Mouse (Mus musculus): ENCODE data around the gene Pex16. TPM values are rescaled to one million over a fixed set of nuclear protein-coding genes. Genes with fewer than 3 reads are reported as not detected.
A peak's percentile ranks its signal among the peaks of the same experiment; 100 is the strongest.
"Not testable (repeated sequence)": the region's sequence is repeated elsewhere in the genome, so short reads cannot be mapped to it uniquely, and the experiment has no call there.

Gene Pex16
- polyA plus RNA-seq, 1 experiment = 81.9 TPM

DNA sequence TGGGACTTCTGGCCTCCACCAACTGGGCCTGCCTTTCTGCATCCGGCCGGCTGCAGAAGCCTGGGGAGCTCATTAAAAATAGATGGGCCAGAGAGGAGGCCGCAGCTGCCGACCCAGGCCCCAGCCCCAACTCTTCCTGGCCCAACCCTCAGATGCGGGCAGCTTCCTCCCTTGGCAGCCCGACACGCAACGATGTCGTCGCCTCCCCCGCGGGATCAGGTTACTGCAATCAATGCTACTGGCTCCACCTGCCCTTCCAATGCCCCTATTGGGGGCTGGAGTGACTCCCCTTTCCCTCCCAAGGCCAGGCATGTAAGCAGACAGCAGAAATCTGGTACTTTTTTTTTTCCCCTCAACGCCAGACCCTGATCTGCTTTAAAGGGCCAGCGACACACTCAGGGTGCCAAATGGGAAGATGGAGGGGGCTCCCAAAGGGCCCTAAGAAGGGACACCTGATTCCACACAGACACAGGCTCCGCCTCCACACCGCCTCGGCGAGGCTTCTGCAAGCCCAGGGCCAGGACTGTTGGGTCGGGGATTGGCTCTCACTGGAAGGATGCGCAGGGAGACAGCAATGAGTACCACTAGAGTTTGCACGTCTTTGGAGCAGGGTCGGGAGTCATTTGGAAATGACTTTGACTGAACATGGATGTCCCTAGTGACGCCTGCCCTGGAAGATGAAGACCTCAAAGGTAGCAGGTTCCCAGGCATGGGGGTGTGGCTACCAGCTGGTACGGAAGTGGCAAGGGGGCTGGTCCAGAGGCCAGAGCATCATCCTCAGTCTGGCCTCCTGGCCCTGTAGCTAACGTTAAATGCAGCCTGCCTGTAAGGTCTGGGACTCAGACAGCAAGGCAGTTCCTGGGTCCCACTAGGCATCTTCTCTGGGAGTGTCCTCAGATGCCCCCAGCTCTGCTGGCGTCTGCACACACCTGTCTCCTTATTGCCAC lies 18.1 kb downstream of the Pex16 start:
- H3K4me3 ChIP-seq (ENCODE audit: insufficient read depth, low read depth, low read length) = peak overlapping the region; percentile 34; the same call in 1 of the 2 replicates
- no peak overlapping the region for H3K27ac ChIP-seq (ENCODE audit: insufficient read depth, low read depth, low read length)
- H3K27me3 ChIP-seq (replicated peaks; ENCODE audit: control insufficient read depth, insufficient read depth, low read length) = no peaks in the 10 kb centered on the region
- H3K36me3 ChIP-seq (ENCODE audit: control insufficient read depth, insufficient read depth, low read length) = no peaks in the 10 kb centered on the region
- DNase-seq = no peak
- WGBS = 18% methylated on average over 26 of the region's 26 CpGs
- no peaks in the 10 kb centered on the region; the same call in 1 of the 2 replicates for H3K4me1 ChIP-seq (ENCODE audit: control insufficient read depth, insufficient read depth, low read length)
- TF ChIP-seq POLR2A (IDR thresholded peaks at IDR 0.05; ENCODE audit: low read depth, low read length) = no peak
- TF ChIP-seq CTCF (conservative IDR thresholded peaks at IDR 0.05; ENCODE audit: insufficient read depth, insufficient read length, low read depth, low read length) = no peak

DNA sequence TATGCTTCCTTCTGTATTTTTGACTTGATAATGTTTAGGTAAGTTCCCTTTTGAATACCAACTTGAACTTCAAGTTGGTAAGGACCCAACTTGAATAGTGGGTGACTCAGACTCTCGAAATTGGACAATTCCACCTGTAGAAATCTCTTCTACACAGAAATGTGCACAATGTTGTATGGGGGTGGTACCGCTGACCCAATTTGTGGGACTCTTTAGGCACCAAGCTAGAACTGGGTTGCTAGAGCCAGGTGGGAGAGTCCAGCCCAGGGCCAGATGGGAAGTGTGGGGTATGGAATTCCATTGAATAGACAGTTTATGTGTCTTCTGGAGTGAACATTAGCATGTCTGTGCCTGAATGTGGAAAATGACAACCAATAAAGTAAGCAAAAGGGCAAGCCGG lies 21.1 kb downstream of the Pex16 start:
- H3K36me3 ChIP-seq (ENCODE audit: control insufficient read depth, insufficient read depth, low read length) = no peaks in the 10 kb centered on the region
- H3K27me3 ChIP-seq (replicated peaks; ENCODE audit: control insufficient read depth, insufficient read depth, low read length) = no peaks in the 10 kb centered on the region
- no peaks in the 10 kb centered on the region for H3K4me1 ChIP-seq (ENCODE audit: control insufficient read depth, insufficient read depth, low read length)
- no peak overlapping the region for H3K27ac ChIP-seq (ENCODE audit: insufficient read depth, low read depth, low read length)
- WGBS = 90% methylated on average over 3 of the region's 3 CpGs
- TF ChIP-seq CTCF (conservative IDR thresholded peaks at IDR 0.05; ENCODE audit: insufficient read depth, insufficient read length, low read depth, low read length) = no peak
- TF ChIP-seq POLR2A (IDR thresholded peaks at IDR 0.05; ENCODE audit: low read depth, low read length) = no peak
- no peak overlapping the region for H3K4me3 ChIP-seq (ENCODE audit: insufficient read depth, low read depth, low read length)
- DNase-seq = no peak

DNA sequence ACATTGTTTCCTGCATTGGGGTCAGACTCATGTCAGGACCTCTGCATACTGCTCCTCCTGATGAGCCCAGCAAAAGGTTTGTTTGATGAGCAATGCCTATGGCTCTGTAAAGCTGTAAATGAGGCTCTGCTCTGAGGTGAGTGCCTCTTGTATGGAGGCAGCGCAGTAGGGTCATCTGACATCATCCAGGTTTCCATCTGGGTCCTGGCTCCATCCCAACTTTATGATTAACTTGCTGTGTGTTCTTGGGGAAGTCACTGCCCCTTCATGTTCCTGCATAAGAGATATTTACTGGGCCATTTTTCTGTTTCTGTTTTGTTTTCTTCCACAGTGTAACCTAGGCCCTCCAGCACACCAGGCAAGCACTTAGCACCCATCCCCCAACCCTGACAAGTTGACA lies 23.0 kb downstream of the Pex16 start:
- no peak for TF ChIP-seq POLR2A (IDR thresholded peaks at IDR 0.05; ENCODE audit: low read depth, low read length)
- TF ChIP-seq CTCF (conservative IDR thresholded peaks at IDR 0.05; ENCODE audit: insufficient read depth, insufficient read length, low read depth, low read length) = no peak
- H3K36me3 ChIP-seq (ENCODE audit: control insufficient read depth, insufficient read depth, low read length) = no peaks in the 10 kb centered on the region
- no peak overlapping the region for H3K27ac ChIP-seq (ENCODE audit: insufficient read depth, low read depth, low read length)
- DNase-seq = no peak
- 82% methylated on average over 1 of the region's 1 CpGs for WGBS
- H3K4me3 ChIP-seq (ENCODE audit: insufficient read depth, low read depth, low read length) = no peak overlapping the region
- H3K27me3 ChIP-seq (replicated peaks; ENCODE audit: control insufficient read depth, insufficient read depth, low read length) = no peaks in the 10 kb centered on the region
- peaks cover 6% of the 10 kb centered on the region; the same call in 1 of the 2 replicates for H3K4me1 ChIP-seq (ENCODE audit: control insufficient read depth, insufficient read depth, low read length)

DNA sequence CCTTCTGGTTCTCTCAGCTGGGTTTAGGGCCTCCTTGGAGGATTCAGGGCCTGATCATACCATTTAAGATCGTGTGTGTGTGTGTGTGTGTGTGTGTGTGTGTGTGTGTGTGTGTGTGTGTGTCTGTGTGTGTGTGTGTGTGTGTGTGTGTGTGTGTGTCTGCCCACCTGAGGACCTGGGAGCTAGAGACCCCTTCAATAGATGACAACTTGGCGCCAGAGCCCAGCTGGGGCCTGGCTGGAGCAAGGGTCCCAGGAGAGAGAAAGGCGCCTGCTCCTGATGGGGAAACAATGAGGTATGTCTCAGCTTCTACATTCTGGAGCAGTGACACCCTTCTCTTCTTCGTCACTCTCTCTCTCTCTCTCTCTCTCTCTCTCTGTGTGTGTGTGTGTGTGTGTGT lies 25.4 kb downstream of the Pex16 start:
- H3K4me1 ChIP-seq (ENCODE audit: control insufficient read depth, insufficient read depth, low read length) = peaks cover 17% of the 10 kb centered on the region; the same call in 1 of the 2 replicates

GRCm38 (mm10) chr2:92400682-92401081 lies 26.2 kb downstream of the Pex16 start:
- Histone ChIP-seq H3K36me3 (ENCODE audit: control insufficient read depth, insufficient read depth, low read length) (no peaks in the 10 kb centered on the region), H3K4me3 (ENCODE audit: insufficient read depth, low read depth, low read length) (peak overlapping the region; percentile 49), H3K4me1 (ENCODE audit: control insufficient read depth, insufficient read depth, low read length) (peaks cover 17% of the 10 kb centered on the region; the same call in 1 of the 2 replicates), H3K27ac (ENCODE audit: insufficient read depth, low read depth, low read length) (no peak overlapping the region), H3K27me3 (replicated peaks; ENCODE audit: control insufficient read depth, insufficient read depth, low read length) (no peaks in the 10 kb centered on the region)
- no peak for DNase-seq
- TF ChIP-seq POLR2A (IDR thresholded peaks at IDR 0.05; ENCODE audit: low read depth, low read length) (no peak), CTCF (conservative IDR thresholded peaks at IDR 0.05; ENCODE audit: insufficient read depth, insufficient read length, low read depth, low read length) (no peak)
- 12% methylated on average over 22 of the region's 22 CpGs for WGBS

More for the DNA sequence above, 25.4 kb downstream of the Pex16 start:
- not testable (repeated sequence) for H3K27me3 ChIP-seq (replicated peaks; ENCODE audit: control insufficient read depth, insufficient read depth, low read length); H3K27ac ChIP-seq (ENCODE audit: insufficient read depth, low read depth, low read length); H3K4me3 ChIP-seq (ENCODE audit: insufficient read depth, low read depth, low read length); H3K36me3 ChIP-seq (ENCODE audit: control insufficient read depth, insufficient read depth, low read length); DNase-seq
- WGBS = 84% methylated on average over 4 of the region's 4 CpGs

GRCm38 (mm10) chr2:92401091-92401561 lies 26.6 kb downstream of the Pex16 start, which contains the start of gene Mapk8ip1:
Gene Mapk8ip1, minus strand, starts transcription at chr2:92401263.
- WGBS = 6% methylated on average over 54 of the region's 59 CpGs
- no peak within 1 kb of the TSS for H3K27ac ChIP-seq (ENCODE audit: insufficient read depth, low read depth, low read length)
- TF ChIP-seq POLR2A (IDR thresholded peaks at IDR 0.05; ENCODE audit: low read depth, low read length) (no peak), CTCF (conservative IDR thresholded peaks at IDR 0.05; ENCODE audit: insufficient read depth, insufficient read length, low read depth, low read length) (no peak)
- H3K27me3 ChIP-seq (replicated peaks; ENCODE audit: control insufficient read depth, insufficient read depth, low read length) = no peaks in the 10 kb centered on the region
- H3K4me3 ChIP-seq (ENCODE audit: insufficient read depth, low read depth, low read length) = peak within 1 kb of the TSS; percentile 49
- H3K36me3 ChIP-seq (ENCODE audit: control insufficient read depth, insufficient read depth, low read length) = no peaks in the 10 kb centered on the region
- peaks cover 17% of the 10 kb centered on the region; the same call in 1 of the 2 replicates for H3K4me1 ChIP-seq (ENCODE audit: control insufficient read depth, insufficient read depth, low read length)
- peak; percentile 19 for DNase-seq

GRCm38 (mm10) chr2:92402591-92403326 lies 28.3 kb downstream of the Pex16 start:
- Histone ChIP-seq H3K4me1 (ENCODE audit: control insufficient read depth, insufficient read depth, low read length) (peaks cover 22% of the 10 kb centered on the region; the same call in 1 of the 2 replicates), H3K27ac (ENCODE audit: insufficient read depth, low read depth, low read length) (no peak overlapping the region), H3K4me3 (ENCODE audit: insufficient read depth, low read depth, low read length) (no peak overlapping the region), H3K36me3 (ENCODE audit: control insufficient read depth, insufficient read depth, low read length) (no peaks in the 10 kb centered on the region), H3K27me3 (replicated peaks; ENCODE audit: control insufficient read depth, insufficient read depth, low read length) (no peaks in the 10 kb centered on the region)
- 64% methylated on average over 4 of the region's 4 CpGs for WGBS
- TF ChIP-seq CTCF (conservative IDR thresholded peaks at IDR 0.05; ENCODE audit: insufficient read depth, insufficient read length, low read depth, low read length) (no peak), POLR2A (IDR thresholded peaks at IDR 0.05; ENCODE audit: low read depth, low read length) (no peak)
- DNase-seq = peak; percentile 80

Measured in kidney, adult 2 months (tissue).